ENCODE assay signal across 10 mouse cellular contexts in the genomic region with DNA sequence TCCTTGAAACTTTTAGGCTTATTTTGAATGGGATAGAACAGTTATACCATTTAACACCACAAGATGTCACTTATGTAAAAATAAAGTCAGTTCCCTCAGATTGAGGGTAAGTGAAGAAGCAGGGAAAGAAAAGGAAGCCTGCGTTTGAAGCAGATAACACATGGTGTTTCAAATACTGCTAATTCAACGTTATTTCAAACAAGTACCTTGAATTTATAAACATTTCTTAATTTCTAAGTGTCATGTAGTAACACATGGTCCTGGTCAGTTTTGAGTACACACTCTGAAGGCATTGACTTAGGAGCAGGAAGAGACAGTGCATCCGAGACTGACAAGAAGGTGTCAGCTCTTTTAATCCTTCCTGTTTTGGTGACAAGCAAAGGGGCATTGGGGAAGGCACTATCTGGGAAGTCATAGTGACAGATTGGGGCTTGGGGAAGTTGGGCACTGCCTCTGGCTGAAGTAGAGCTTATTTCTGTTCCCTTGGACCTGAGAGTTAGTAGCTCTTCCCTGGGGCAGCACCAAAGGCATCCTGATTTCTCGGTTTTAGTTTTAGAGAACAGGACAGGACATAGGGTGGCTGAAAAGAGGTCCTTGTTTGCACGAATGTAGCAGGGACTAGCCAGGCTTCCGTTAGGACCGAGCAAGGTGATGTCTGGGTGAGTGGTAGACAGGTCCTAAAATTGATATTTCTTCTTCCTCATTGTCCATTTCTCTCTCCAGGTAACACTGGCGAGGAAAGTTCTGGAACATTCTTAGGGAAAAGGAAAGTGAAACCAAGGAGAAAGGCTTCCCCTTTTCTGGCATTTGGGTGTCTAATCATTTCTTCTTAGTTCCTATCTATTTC. TPM values are rescaled to one million over a fixed set of nuclear protein-coding genes. Genes with fewer than 3 reads are reported as not detected.
DNase-seq lines count a peak whose midpoint lies in the region; ATAC-seq and TF ChIP-seq lines count a peak whose summit lies in the region.
"Had no signal": no experiment of that assay in that cellular context is flagged by ENCODE, and none has a peak within 500 bp of the region (broad histone marks: within the 10 kb centered on the region; RNA-seq: fewer than 3 reads in every experiment).

No protein-coding gene starts in this region.

- H3K9ac ChIP-seq in liver, embryonic 14.5 days (replicated peaks), result no peak overlapping the region; the same call in 1 of the 2 replicates
- H3K9ac ChIP-seq: limb, embryonic 12.5 days had no signal

- H3K4me1 ChIP-seq in testis, adult 2 months (ENCODE audit: control insufficient read depth, insufficient read depth, low read length), result no peaks in the 10 kb centered on the region
- H3K4me1 ChIP-seq in liver, embryonic 14.5 days (replicated peaks; ENCODE audit: control insufficient read depth in 2 of 2, insufficient read depth in 2 of 2, low read length in 1 of 2), result peaks cover 0 to 3% of the 10 kb centered on the region in 2 experiments; a peak in 2 of 4 replicates
- H3K4me1 ChIP-seq: limb, embryonic 12.5 days had no signal

- TF ChIP-seq EP300 in liver, embryonic 14.5 days (IDR thresholded peaks at IDR 0.05; ENCODE audit: low read depth), result no peak

- no peaks in the 10 kb centered on the region for H3K36me3 ChIP-seq in testis, adult 2 months (ENCODE audit: control insufficient read depth, insufficient read depth, low read length)
- no peaks in the 10 kb centered on the region for H3K36me3 ChIP-seq in liver, embryonic 14.5 days (replicated peaks; ENCODE audit: control insufficient read depth, insufficient read depth, low read depth)
- H3K36me3 ChIP-seq: limb, embryonic 12.5 days had no signal

- TF ChIP-seq POLR2A in testis, adult 2 months (IDR thresholded peaks at IDR 0.05; ENCODE audit: control insufficient read depth, low read depth, low read length), result no peak

- peak; percentile 32 to 42 for DNase-seq in heart, adult 18-20 months
- DNase-seq in heart, postnatal 14 days, result no peak
- no peak for DNase-seq in testis, postnatal 14 days (ENCODE audit: low spot score)
- DNase-seq in liver, embryonic 14.5 days (ENCODE audit: low read depth in 3 of 3, low spot score in 3 of 3), result no peak
- DNase-seq in adrenal gland, postnatal 4 days (ENCODE audit: low spot score in 2 of 2), result no peak
- no peak for DNase-seq in thymus, postnatal 10 days (ENCODE audit: low spot score in 2 of 2)
- DNase-seq in frontal cortex, postnatal 14 days (ENCODE audit: low spot score in 2 of 2), result no peak
- DNase-seq: thymus, postnatal 14 days had no signal

- no peak for TF ChIP-seq CTCF in testis, adult 2 months (IDR thresholded peaks at IDR 0.05; ENCODE audit: control insufficient read depth, insufficient read depth, insufficient replicate concordance, low read depth, low read length)
- no peak for TF ChIP-seq CTCF in liver, embryonic 14.5 days (IDR thresholded peaks at IDR 0.05; ENCODE audit: low read depth)

- peak; percentile 15; the same call in 1 of the 2 replicates for ATAC-seq in liver, embryonic 14.5 days (ENCODE audit: insufficient read depth)

- no peak overlapping the region for H3K4me3 ChIP-seq in testis, adult 2 months (ENCODE audit: control insufficient read depth, low read depth, low read length)
- H3K4me3 ChIP-seq in liver, embryonic 14.5 days (ENCODE audit: insufficient read depth in 1 of 2, low read depth in 2 of 2, low read length in 2 of 2), result peak overlapping the region; percentile 34 to 35
- H3K4me3 ChIP-seq: limb, embryonic 12.5 days had no signal

- 32% methylated on average over 8 of the region's 8 CpGs for WGBS in liver, embryonic 14.5 days (ENCODE audit: insufficient replicate concordance)

- peak overlapping the region; percentile 3; the same call in 1 of the 2 replicates for H3K27ac ChIP-seq in testis, adult 2 months (ENCODE audit: control insufficient read depth, insufficient read depth, low read depth, low read length)
- no peak overlapping the region for H3K27ac ChIP-seq in liver, embryonic 14.5 days
- H3K27ac ChIP-seq: limb, embryonic 12.5 days had no signal

- no peaks in the 10 kb centered on the region for H3K9me3 ChIP-seq in liver, embryonic 14.5 days (ENCODE audit: control insufficient read depth, low read length)
- H3K9me3 ChIP-seq: limb, embryonic 12.5 days had no signal

- H3K4me2 ChIP-seq in liver, embryonic 14.5 days (ENCODE audit: low read depth), result peak overlapping the region; percentile 51
- H3K4me2 ChIP-seq: limb, embryonic 12.5 days had no signal

- no peaks in the 10 kb centered on the region for H3K27me3 ChIP-seq in testis, adult 2 months (ENCODE audit: control insufficient read depth, insufficient read depth, low read length)
- no peaks in the 10 kb centered on the region for H3K27me3 ChIP-seq in liver, embryonic 14.5 days (ENCODE audit: control insufficient read depth, insufficient read depth, low read length)
- H3K27me3 ChIP-seq: limb, embryonic 12.5 days had no signal

- intact Hi-C loops in heart, postnatal 14 days (cut with DNase I), result loop anchor here (10.0 kb wide), 1 partner anchor 183 kb away; no protein-coding TSS in a partner anchor

RNA-seq across cellular contexts. Expression of a gene that starts 23.3 kb away (rescaled TPM):
- 10 to 100 TPM; 21.1 to 31.0 TPM for total RNA-seq in heart, adult 18-20 months (2021)
- 10 to 100 TPM; 24.7 to 26.1 TPM for total RNA-seq in heart, postnatal 14 days (2021)
- 114 and 122 TPM in 2 replicates for polyA plus RNA-seq in testis, adult 2 months (2012; rRNA removed)
- 10.5 and 16.8 TPM in 2 replicates for polyA plus RNA-seq in liver, embryonic 14.5 days (2012; rRNA removed)
- 16.1 and 17.9 TPM in 2 replicates for polyA plus RNA-seq in liver, embryonic 14.5 days (2014; fragmentation: Nextera tagmentation; extraction: Ambion mirVana)
- total RNA-seq in adrenal gland, postnatal 4 days (2021), result 10 to 100 TPM; 48.1 to 53.5 TPM

Comparison
In these comparisons a context has a peak if more than half of its experiments do, and no peak if none do; other contexts are left out.
1. DNase-seq: peak in heart, adult 18-20 months (2 of 2); none in heart, postnatal 14 days (0 of 2), testis, postnatal 14 days (single experiment), liver, embryonic 14.5 days (0 of 3), adrenal gland, postnatal 4 days (0 of 2), thymus, postnatal 10 days (0 of 2) and frontal cortex, postnatal 14 days (0 of 2).